Mouse (Mus musculus) olfactory bulb, adult 2 months (tissue): ENCODE data around the gene Chst15.

Experiments used
- CTCF ChIP-seq: fragments of 200-500 bp; IDR thresholded peaks from 2 replicates; pipeline ENCODE4 v1.5.1; 2012; ENCODE audit warnings: low read depth, mild to moderate bottlenecking, low read length, moderate library complexity; ENCODE audit not compliant: insufficient read depth
- POLR2A ChIP-seq: fragments of 200-500 bp; IDR thresholded peaks from 2 replicates; pipeline ENCODE4 v1.6.1; 2012; ENCODE audit warnings: mild to moderate bottlenecking, low read depth, low read length, moderate library complexity; ENCODE audit not compliant: insufficient read depth

DNA sequence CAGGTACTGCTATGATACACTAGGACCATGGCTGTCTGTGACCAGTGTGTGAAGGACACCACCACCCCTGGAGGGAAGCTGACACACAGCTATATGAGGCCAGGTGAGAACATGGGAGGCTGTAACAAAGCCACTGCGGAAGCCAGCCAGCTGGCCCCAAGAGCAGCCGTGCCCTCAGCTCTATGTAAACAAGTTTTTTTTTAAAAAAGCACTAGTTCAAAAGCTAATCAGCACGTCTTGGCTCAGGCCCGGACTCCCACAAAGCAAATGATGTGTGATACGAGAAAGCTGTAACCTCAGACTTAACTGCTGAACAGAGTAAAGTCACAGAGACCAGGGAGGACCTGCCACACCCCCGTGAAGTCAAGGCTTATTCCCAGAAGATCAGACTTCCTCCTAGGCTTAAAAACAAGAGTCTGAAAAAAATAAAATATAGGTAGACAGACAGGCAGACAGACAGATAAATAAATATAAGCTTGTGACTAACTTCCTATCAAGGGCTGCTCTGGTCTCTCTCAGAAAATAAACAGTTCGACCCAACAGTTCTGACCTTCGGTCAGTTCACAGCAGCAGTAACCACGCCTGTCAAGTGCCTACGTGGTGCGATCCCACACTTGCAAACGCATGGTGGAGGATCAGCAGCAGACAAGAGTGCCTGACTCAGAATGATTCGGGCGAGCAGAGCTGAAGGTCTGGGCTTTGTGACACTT is 30.2 kb downstream of the Chst15 start:
- TF ChIP-seq CTCF (no peak), POLR2A (no peak)
